Mouse (Mus musculus) stomach, postnatal 0 days (tissue): ENCODE measurements around the gene Dimt1. TPM values are rescaled to one million over a fixed set of nuclear protein-coding genes. Genes with fewer than 3 reads are reported as not detected.

Source experiments
- ATAC-seq: fragments of 200-750 bp; cut with Nextera tagmentation; 2 replicates; pipeline ENCODE4 v1.8.0; 2017; ENCODE audit not compliant: low FRiP score, low TSS enrichment
- DNase-seq: peaks from one replicate; pipeline ENCODE4 v3.0.0-alpha.2; 2016; ENCODE audit warnings: low spot score
- H3K27ac ChIP-seq: fragments of 300-500 bp; sonication (generic); replicated peaks from 2 replicates; pipeline ENCODE4 v1.5.1; 2014; ENCODE audit warnings: mild to moderate bottlenecking, control low read depth
- H3K27me3 ChIP-seq: fragments of 300-500 bp; sonication (generic); 2 replicates; pipeline ENCODE4 v1.6.1; 2014; ENCODE audit warnings: low read length; ENCODE audit not compliant: control insufficient read depth, insufficient read depth
- H3K36me3 ChIP-seq: fragments of 300-500 bp; sonication (generic); 2 replicates; pipeline ENCODE4 v1.6.1; 2014; ENCODE audit warnings: low read length, mixed read lengths; ENCODE audit not compliant: control insufficient read depth, insufficient read depth
- H3K4me1 ChIP-seq: fragments of 300-500 bp; sonication (generic); replicated peaks from 2 replicates; pipeline ENCODE4 v1.6.1; 2014; ENCODE audit warnings: antibody characterized with exemption; ENCODE audit not compliant: control insufficient read depth, insufficient read depth
- H3K4me2 ChIP-seq: fragments of 300-500 bp; sonication (generic); replicated peaks from 2 replicates; pipeline ENCODE4 v1.6.1; 2014; ENCODE audit warnings: low read depth, mild to moderate bottlenecking, control low read depth, moderate library complexity
- H3K4me3 ChIP-seq: fragments of 300-500 bp; sonication (generic); 2 replicates; pipeline ENCODE4 v1.5.1; 2014; ENCODE audit warnings: low read depth, low read length, control low read depth
- H3K9ac ChIP-seq: fragments of 300-500 bp; sonication (generic); 2 replicates; pipeline ENCODE4 v1.6.1; 2014; ENCODE audit warnings: mild to moderate bottlenecking, low read length, control low read depth, mixed read lengths
- H3K9me3 ChIP-seq: fragments of 300-500 bp; sonication (generic); 2 replicates; pipeline ENCODE4 v1.6.1; 2016; ENCODE audit warnings: low read length; ENCODE audit not compliant: control insufficient read depth
- CTCF ChIP-seq: IDR thresholded peaks from 2 replicates; pipeline ENCODE4 v1.5.1; 2016; ENCODE audit warnings: antibody characterized with exemption, low read depth, mild to moderate bottlenecking, moderate library complexity
- EP300 ChIP-seq: optimal IDR thresholded peaks from 2 replicates; pipeline ENCODE3; 2016; ENCODE audit warnings: antibody characterized with exemption
- WGBS: fragments of 180-500 bp; shearing (Covaris S2); extraction: QIAGEN DNeasy Blood & Tissue Kit; methylation state at CpG from one replicate; pipeline ENCODE4 v1.1.7; 2014; 5-methylcytosine and 5-hydroxymethylcytosine counted together
- polyA plus RNA-seq: library from polyadenylated mRNA; unstranded; fragments of >200 nt; fragmentation: Nextera tagmentation; extraction: Ambion mirVana; gene quantifications from 2 replicates; pipeline ENCODE4 v1.2.1, GENCODE M21; 2015

The Dimt1 gene
- polyA plus RNA-seq, 1 experiment from 2014 or later = 17.3 TPM

GRCm38 (mm10) chr13:106937138-106937472 lies 9.8 kb upstream of the Dimt1 start:
- Histone ChIP-seq H3K4me1 (no peaks in the 10 kb centered on the region), H3K4me2 (peak overlapping the region; percentile 88), H3K27ac (no peak overlapping the region), H3K27me3 (no peaks in the 10 kb centered on the region), H3K9me3 (no peaks in the 10 kb centered on the region), H3K36me3 (no peaks in the 10 kb centered on the region), H3K4me3 (peak overlapping the region; percentile 99), H3K9ac (peak overlapping the region; percentile 91; the same call in 1 of the 2 replicates)
- WGBS = 22% methylated on average over 7 of the region's 7 CpGs
- TF ChIP-seq CTCF (no peak), EP300 (no peak)
- ATAC-seq (no peak), DNase-seq (no peak)

- H3K9me3 ChIP-seq = no peaks in the 10 kb centered on the region
Measured at GRCm38 (mm10) chr13:106941211-106941976, 5.5 kb upstream of the Dimt1 start.

GRCm38 (mm10) chr13:106942721-106943120 lies 4.2 kb upstream of the Dimt1 start:
- Histone ChIP-seq H3K9ac (no peak overlapping the region), H3K9me3 (no peaks in the 10 kb centered on the region), H3K27me3 (no peaks in the 10 kb centered on the region), H3K4me3 (no peak overlapping the region), H3K36me3 (no peaks in the 10 kb centered on the region), H3K27ac (no peak overlapping the region), H3K4me1 (peaks cover 2% of the 10 kb centered on the region; the same call in 1 of the 2 replicates), H3K4me2 (no peak overlapping the region)
- ATAC-seq = no peak
- no peak for TF ChIP-seq EP300
- TF ChIP-seq CTCF = no peak
- WGBS = 86% methylated on average over 1 of the region's 1 CpGs
- DNase-seq = no peak

More at GRCm38 (mm10) chr13:106941211-106941976, 5.5 kb upstream of the Dimt1 start:
- no peak for TF ChIP-seq EP300
- peak; percentile 40 for TF ChIP-seq CTCF
- no peak for ATAC-seq
- peak; percentile 21 for DNase-seq
- H3K4me1 ChIP-seq = no peaks in the 10 kb centered on the region
- no peak overlapping the region for H3K4me3 ChIP-seq
- H3K4me2 ChIP-seq = no peak overlapping the region
- 27% methylated on average over 7 of the region's 7 CpGs for WGBS
- no peaks in the 10 kb centered on the region for H3K27me3 ChIP-seq
- no peak overlapping the region for H3K27ac ChIP-seq
- H3K36me3 ChIP-seq = no peaks in the 10 kb centered on the region
- no peak overlapping the region for H3K9ac ChIP-seq

- Histone ChIP-seq H3K4me1 (peaks cover 7% of the 10 kb centered on the region; the same call in 1 of the 2 replicates), H3K36me3 (peaks cover 2% of the 10 kb centered on the region; the same call in 1 of the 2 replicates), H3K9ac (no peak overlapping the region), H3K9me3 (no peaks in the 10 kb centered on the region), H3K4me3 (no peak overlapping the region), H3K4me2 (no peak overlapping the region), H3K27me3 (no peaks in the 10 kb centered on the region), H3K27ac (no peak overlapping the region)
- ATAC-seq (no peak), DNase-seq (no peak)
- 78% methylated on average over 9 of the region's 9 CpGs for WGBS
- TF ChIP-seq CTCF = no peak
Measured at GRCm38 (mm10) chr13:106945518-106945917, 1.4 kb upstream of the Dimt1 start.

GRCm38 (mm10) chr13:106947583-106947982 lies 656 bp downstream of the Dimt1 start:
- H3K27me3 ChIP-seq = no peaks in the 10 kb centered on the region
- TF ChIP-seq CTCF (no peak), EP300 (no peak)
- ATAC-seq (no peak), DNase-seq (no peak)
- no peaks in the 10 kb centered on the region for H3K9me3 ChIP-seq
- H3K36me3 ChIP-seq = peaks cover 9% of the 10 kb centered on the region
- peak overlapping the region; percentile 97 for H3K4me3 ChIP-seq
- H3K4me1 ChIP-seq = peaks cover 7% of the 10 kb centered on the region; the same call in 1 of the 2 replicates
- peak overlapping the region; percentile 65 for H3K4me2 ChIP-seq
- peak overlapping the region; percentile 94 for H3K9ac ChIP-seq
- H3K27ac ChIP-seq = peak overlapping the region; percentile 87; the same call in 1 of the 2 replicates
- 4% methylated on average over 6 of the region's 6 CpGs for WGBS

- Histone ChIP-seq H3K4me2 (no peak overlapping the region), H3K27me3 (no peaks in the 10 kb centered on the region), H3K9me3 (no peaks in the 10 kb centered on the region), H3K27ac (no peak overlapping the region), H3K9ac (no peak overlapping the region), H3K4me3 (no peak overlapping the region), H3K36me3 (peaks cover 18% of the 10 kb centered on the region), H3K4me1 (no peaks in the 10 kb centered on the region)
- DNase-seq (no peak), ATAC-seq (no peak)
- 95% methylated on average over 3 of the region's 3 CpGs for WGBS
- no peak for TF ChIP-seq CTCF
- TF ChIP-seq EP300 = no peak
Measured at GRCm38 (mm10) chr13:106954880-106955279, 8.0 kb downstream of the Dimt1 start.
